Mouse (Mus musculus) forebrain, embryonic 12.5 days (tissue): ENCODE measurements at regions not wholly inside any gene's neighbourhood (a gene's known extent, or its start where the extent isn't known, plus 50 kb on each side); places are given as distances from the start of the nearest gene placed in this dataset.
A peak's percentile ranks its signal among the peaks of the same experiment; 100 is the strongest.

Source experiments
- ATAC-seq: fragments of 200-750 bp; cut with Nextera tagmentation; 2 replicates; pipeline ENCODE4 v1.8.0; 2017; ENCODE audit warnings: moderate TSS enrichment; ENCODE audit not compliant: low FRiP score
- H3K27ac ChIP-seq: fragments of 300-500 bp; sonication (generic); 2 replicates; pipeline ENCODE4 v1.5.1; 2016; ENCODE audit warnings: mild to moderate bottlenecking
- H3K27me3 ChIP-seq: fragments of 300-500 bp; sonication (generic); 2 replicates; pipeline ENCODE4 v1.6.1; 2016; ENCODE audit warnings: mild to moderate bottlenecking
- H3K36me3 ChIP-seq: fragments of 300-500 bp; sonication (generic); replicated peaks from 2 replicates; pipeline ENCODE4 v1.6.1; 2016; ENCODE audit warnings: mild to moderate bottlenecking
- H3K4me1 ChIP-seq: fragments of 300-500 bp; sonication (generic); 2 replicates; pipeline ENCODE4 v1.6.1; 2016
- H3K4me2 ChIP-seq: fragments of 300-500 bp; sonication (generic); 2 replicates; pipeline ENCODE4 v1.6.1; 2016; ENCODE audit warnings: mild to moderate bottlenecking, moderate library complexity
- H3K4me3 ChIP-seq: fragments of 300-500 bp; sonication (generic); replicated peaks from 2 replicates; pipeline ENCODE4 v1.5.1; 2016; ENCODE audit warnings: mild to moderate bottlenecking
- H3K9ac ChIP-seq: fragments of 300-500 bp; sonication (generic); 2 replicates; pipeline ENCODE4 v1.6.1; 2016; ENCODE audit warnings: mild to moderate bottlenecking
- H3K9me3 ChIP-seq: fragments of 300-500 bp; sonication (generic); 2 replicates; pipeline ENCODE4 v1.6.1; 2016
- WGBS: fragments of 180-500 bp; shearing (Covaris S2); methylation state at CpG from one replicate; pipeline ENCODE4 v1.1.7; 2016; 5-methylcytosine and 5-hydroxymethylcytosine counted together

DNA sequence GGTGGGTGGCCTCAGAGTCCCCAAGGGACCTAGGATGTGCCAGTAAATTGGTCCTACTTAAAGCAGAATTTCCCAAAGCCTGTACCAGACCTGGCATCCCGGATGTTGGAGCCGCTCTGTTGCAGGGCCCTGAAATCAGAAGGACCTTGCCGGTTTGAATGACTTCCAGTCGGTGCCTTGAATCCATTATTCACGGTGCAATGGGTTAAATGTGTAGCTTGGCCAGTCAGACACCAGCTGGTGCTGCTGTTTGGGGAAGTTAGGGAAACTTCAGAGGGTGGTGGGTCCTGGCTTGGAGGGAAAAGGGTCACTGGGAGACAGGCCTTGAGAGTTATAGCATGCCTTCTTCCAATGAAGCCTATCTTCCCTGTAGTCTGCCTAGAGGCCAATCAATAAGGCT is 135.5 kb upstream of the Tbx3 start:
- no peak for ATAC-seq
- Histone ChIP-seq H3K9ac (no peak overlapping the region), H3K36me3 (no peaks in the 10 kb centered on the region), H3K27ac (no peak overlapping the region), H3K4me3 (no peak overlapping the region), H3K27me3 (no peaks in the 10 kb centered on the region), H3K4me2 (no peak overlapping the region), H3K4me1 (peaks cover 4% of the 10 kb centered on the region; the same call in 1 of the 2 replicates), H3K9me3 (no peaks in the 10 kb centered on the region)
- WGBS = 70% methylated on average over 5 of the region's 5 CpGs

- no peak for ATAC-seq
- Histone ChIP-seq H3K27ac (no peak overlapping the region), H3K27me3 (no peaks in the 10 kb centered on the region), H3K4me1 (no peaks in the 10 kb centered on the region), H3K4me3 (no peak overlapping the region), H3K4me2 (no peak overlapping the region), H3K36me3 (no peaks in the 10 kb centered on the region), H3K9ac (no peak overlapping the region), H3K9me3 (no peaks in the 10 kb centered on the region)
- 89% methylated on average over 11 of the region's 11 CpGs for WGBS
Measured at GRCm38 (mm10) chr5:119542836-119543235, 127.6 kb upstream of the Tbx3 start.

DNA sequence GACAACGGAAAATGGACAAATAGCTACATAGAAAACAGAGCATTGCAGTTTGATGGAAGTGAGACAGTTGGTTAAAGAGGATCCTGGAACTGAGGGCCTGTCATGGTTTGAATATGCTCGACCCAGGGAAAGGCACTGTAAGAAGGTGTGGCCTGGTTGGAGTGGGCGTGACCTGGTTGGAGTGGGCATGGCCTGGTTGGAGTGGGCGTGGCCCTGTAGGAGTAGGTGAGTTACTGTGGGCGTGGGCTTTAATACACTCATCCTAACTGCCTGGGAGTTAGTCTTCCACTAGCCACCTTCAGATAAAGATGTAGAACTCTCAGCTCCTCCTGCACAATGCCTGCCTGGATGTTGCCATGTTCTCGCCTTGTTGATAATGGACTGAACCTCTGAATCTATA is 126.8 kb upstream of the Tbx3 start:
- H3K9me3 ChIP-seq = no peaks in the 10 kb centered on the region
- no peak overlapping the region for H3K27ac ChIP-seq
- ATAC-seq = no peak
- no peaks in the 10 kb centered on the region for H3K36me3 ChIP-seq
- H3K4me2 ChIP-seq = no peak overlapping the region
- H3K4me3 ChIP-seq = no peak overlapping the region
- H3K27me3 ChIP-seq = no peaks in the 10 kb centered on the region
- no peaks in the 10 kb centered on the region for H3K4me1 ChIP-seq
- 87% methylated on average over 6 of the region's 6 CpGs for WGBS
- no peak overlapping the region for H3K9ac ChIP-seq

DNA sequence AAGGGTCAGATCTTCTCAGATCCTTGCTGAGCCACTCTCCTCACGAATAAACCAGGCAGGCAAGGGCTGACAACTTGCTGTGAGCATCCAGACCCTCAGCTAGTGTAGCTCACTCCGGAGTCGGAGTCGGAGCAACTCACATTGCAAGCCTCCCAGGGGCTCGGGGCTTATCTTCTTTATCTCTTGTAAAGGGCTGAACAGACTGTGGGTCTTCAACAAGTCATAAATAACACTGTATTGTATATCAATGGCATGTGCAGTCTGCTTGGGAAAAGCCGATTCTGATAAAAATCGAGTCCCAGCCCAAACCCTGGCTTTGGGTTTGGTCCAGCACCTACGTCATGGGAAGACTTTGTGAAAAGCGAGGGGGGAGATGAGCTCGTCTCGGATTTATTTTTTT is 125.8 kb upstream of the Tbx3 start:
- ATAC-seq = no peak
- no peak overlapping the region for H3K27ac ChIP-seq
- no peaks in the 10 kb centered on the region for H3K4me1 ChIP-seq
- no peak overlapping the region for H3K4me3 ChIP-seq
- no peaks in the 10 kb centered on the region for H3K36me3 ChIP-seq
- WGBS = 86% methylated on average over 11 of the region's 11 CpGs
- no peaks in the 10 kb centered on the region for H3K9me3 ChIP-seq
- H3K4me2 ChIP-seq = no peak overlapping the region
- H3K27me3 ChIP-seq = no peaks in the 10 kb centered on the region
- no peak overlapping the region for H3K9ac ChIP-seq

DNA sequence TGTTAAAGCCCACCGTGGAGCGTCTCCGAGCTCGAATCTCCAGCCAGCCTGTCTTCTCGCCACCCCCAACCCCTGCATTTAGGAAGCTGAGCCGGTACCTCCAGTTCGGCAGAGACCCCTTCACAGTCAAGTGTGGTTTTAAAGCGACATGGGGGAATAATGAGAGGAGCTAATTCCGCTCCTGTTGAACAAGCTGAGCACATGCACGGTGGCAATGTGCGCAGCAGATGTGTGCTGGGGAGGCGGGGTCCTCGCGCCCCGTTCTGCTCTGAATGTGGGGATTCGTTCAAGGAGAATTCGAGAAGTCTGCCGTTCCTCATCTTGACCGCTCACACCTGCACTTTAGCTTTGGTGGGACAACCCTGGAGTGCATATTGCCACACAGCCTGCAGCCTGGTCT is 123.4 kb upstream of the Tbx3 start:
- no peak for ATAC-seq
- H3K4me1 ChIP-seq = peaks cover 7% of the 10 kb centered on the region
- no peak overlapping the region for H3K9ac ChIP-seq
- no peak overlapping the region for H3K4me3 ChIP-seq
- no peaks in the 10 kb centered on the region for H3K36me3 ChIP-seq
- WGBS = 83% methylated on average over 19 of the region's 19 CpGs
- no peaks in the 10 kb centered on the region for H3K27me3 ChIP-seq
- no peak overlapping the region for H3K4me2 ChIP-seq
- H3K27ac ChIP-seq = no peak overlapping the region
- H3K9me3 ChIP-seq = 0 out of 2 replicates have a peak, but pooled peaks cover 1% of the 10 kb centered on the region

- Histone ChIP-seq H3K36me3 (no peaks in the 10 kb centered on the region), H3K4me3 (no peak overlapping the region), H3K4me2 (no peak overlapping the region), H3K9ac (no peak overlapping the region), H3K4me1 (peaks cover 12% of the 10 kb centered on the region), H3K27me3 (no peaks in the 10 kb centered on the region), H3K9me3 (0 out of 2 replicates have a peak, but pooled peaks cover 4% of the 10 kb centered on the region), H3K27ac (no peak overlapping the region)
- ATAC-seq = no peak
- WGBS = 8% methylated on average over 6 of the region's 6 CpGs
Measured at GRCm38 (mm10) chr5:119550916-119551315, 119.6 kb upstream of the Tbx3 start.

GRCm38 (mm10) chr5:119553469-119553868 is 117.0 kb upstream of the Tbx3 start:
- H3K27ac ChIP-seq = no peak overlapping the region
- 0 out of 2 replicates have a peak, but pooled peaks cover 4% of the 10 kb centered on the region for H3K9me3 ChIP-seq
- H3K4me1 ChIP-seq = peaks cover 12% of the 10 kb centered on the region
- H3K36me3 ChIP-seq = no peaks in the 10 kb centered on the region
- no peak overlapping the region for H3K9ac ChIP-seq
- H3K27me3 ChIP-seq = no peaks in the 10 kb centered on the region
- 37% methylated on average over 5 of the region's 5 CpGs for WGBS
- H3K4me2 ChIP-seq = no peak overlapping the region
- no peak for ATAC-seq
- no peak overlapping the region for H3K4me3 ChIP-seq

DNA sequence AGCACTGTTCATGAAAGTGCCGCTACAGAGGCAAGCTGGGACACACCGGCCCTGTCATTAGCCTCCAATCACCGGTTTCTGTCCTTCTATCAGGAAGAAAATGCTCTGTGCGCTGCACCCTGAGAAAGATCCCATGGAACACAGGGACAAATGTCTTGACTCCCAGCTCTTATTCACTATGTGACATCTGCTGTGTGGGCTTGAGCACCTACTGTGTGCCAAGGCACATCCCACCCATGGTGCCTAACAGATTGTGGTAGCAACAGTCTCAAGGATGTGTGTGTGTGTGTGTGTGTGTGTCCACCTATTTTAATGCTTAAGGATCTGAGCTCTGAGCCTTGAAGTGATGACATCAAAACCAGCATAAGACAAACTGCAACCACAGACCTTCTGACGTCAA is 113.4 kb upstream of the Tbx3 start:
- H3K4me1 ChIP-seq = peaks cover 5% of the 10 kb centered on the region; the same call in 1 of the 2 replicates
- H3K36me3 ChIP-seq = no peaks in the 10 kb centered on the region
- H3K4me2 ChIP-seq = no peak overlapping the region
- ATAC-seq = no peak
- H3K9ac ChIP-seq = no peak overlapping the region
- H3K9me3 ChIP-seq = 0 out of 2 replicates have a peak, but pooled peaks cover 3% of the 10 kb centered on the region
- no peak overlapping the region for H3K27ac ChIP-seq
- no peaks in the 10 kb centered on the region for H3K27me3 ChIP-seq
- WGBS = 83% methylated on average over 5 of the region's 5 CpGs
- H3K4me3 ChIP-seq = no peak overlapping the region

- ATAC-seq = no peak
- Histone ChIP-seq H3K36me3 (no peaks in the 10 kb centered on the region), H3K9me3 (no peaks in the 10 kb centered on the region), H3K4me3 (no peak overlapping the region), H3K4me2 (no peak overlapping the region), H3K27me3 (peaks cover 14% of the 10 kb centered on the region), H3K9ac (no peak overlapping the region), H3K27ac (no peak overlapping the region), H3K4me1 (peaks cover 11% of the 10 kb centered on the region)
- whole genome bisulfite sequencing = 93% methylated on average over 11 of the region's 11 CpGs
Measured at GRCm38 (mm10) chr5:119559696-119560095, 110.8 kb upstream of the Tbx3 start.

GRCm38 (mm10) chr5:119560392-119560791 is 110.1 kb upstream of the Tbx3 start:
- no peak for ATAC-seq
- Histone ChIP-seq H3K4me1 (peaks cover 11% of the 10 kb centered on the region), H3K9ac (no peak overlapping the region), H3K27ac (no peak overlapping the region), H3K9me3 (no peaks in the 10 kb centered on the region), H3K4me2 (no peak overlapping the region), H3K36me3 (no peaks in the 10 kb centered on the region), H3K27me3 (peaks cover 14% of the 10 kb centered on the region), H3K4me3 (no peak overlapping the region)
- WGBS = 94% methylated on average over 5 of the region's 5 CpGs

- Histone ChIP-seq H3K4me1 (peaks cover 11% of the 10 kb centered on the region), H3K4me3 (no peak overlapping the region), H3K9ac (no peak overlapping the region), H3K9me3 (no peaks in the 10 kb centered on the region), H3K36me3 (no peaks in the 10 kb centered on the region), H3K27ac (no peak overlapping the region), H3K27me3 (peaks cover 14% of the 10 kb centered on the region), H3K4me2 (no peak overlapping the region)
- ATAC-seq = no peak
- 89% methylated on average over 7 of the region's 7 CpGs for WGBS
Measured at GRCm38 (mm10) chr5:119561531-119561930, 108.9 kb upstream of the Tbx3 start.

DNA sequence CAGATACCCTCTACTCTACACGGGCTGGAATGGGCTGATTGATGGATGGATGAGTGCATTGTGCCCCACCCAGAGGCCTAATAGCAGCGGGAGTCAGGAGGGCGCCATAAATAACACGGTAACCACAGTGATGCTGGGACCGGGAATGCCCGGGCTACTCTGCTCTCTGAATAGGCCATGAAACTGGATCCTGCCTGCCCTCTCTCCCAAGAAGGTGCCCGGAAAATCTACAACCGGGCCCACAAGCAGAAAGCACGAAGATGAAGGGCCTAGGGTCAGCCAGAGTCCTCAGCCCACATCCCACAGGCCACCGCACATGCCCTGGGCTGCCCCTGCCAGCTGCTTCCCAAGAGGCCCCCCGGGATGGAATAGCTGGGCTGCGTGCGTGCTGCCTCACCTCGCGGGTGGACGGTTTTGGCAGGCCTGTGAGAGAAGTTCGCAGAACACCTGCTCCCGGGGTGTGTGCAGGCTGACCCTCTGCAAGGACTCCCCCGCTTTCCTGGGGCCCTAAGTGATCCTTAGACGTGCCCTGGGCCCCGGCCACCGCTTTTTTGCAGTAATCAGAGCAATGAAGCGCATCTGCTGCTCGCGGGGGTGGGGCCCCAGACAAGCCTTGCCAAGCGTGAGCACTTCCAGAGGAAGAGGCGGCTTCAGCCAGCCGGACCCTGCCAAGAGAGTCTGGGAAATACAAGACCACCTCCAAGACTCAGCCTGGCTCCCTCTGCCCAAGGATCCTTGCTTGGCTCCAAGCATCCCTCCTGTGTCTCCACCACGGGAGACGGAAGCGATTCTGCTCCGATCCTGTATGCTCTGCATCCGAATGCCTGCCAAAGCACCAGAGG is 106.7 kb upstream of the Tbx3 start:
- Histone ChIP-seq H3K36me3 (no peaks in the 10 kb centered on the region), H3K4me2 (peak overlapping the region; percentile 25), H3K9ac (no peak overlapping the region), H3K27me3 (peaks cover 14% of the 10 kb centered on the region), H3K27ac (no peak overlapping the region), H3K4me3 (no peak overlapping the region), H3K9me3 (no peaks in the 10 kb centered on the region), H3K4me1 (peaks cover 11% of the 10 kb centered on the region)
- ATAC-seq = no peak
- 25% methylated on average over 33 of the region's 33 CpGs for WGBS

DNA sequence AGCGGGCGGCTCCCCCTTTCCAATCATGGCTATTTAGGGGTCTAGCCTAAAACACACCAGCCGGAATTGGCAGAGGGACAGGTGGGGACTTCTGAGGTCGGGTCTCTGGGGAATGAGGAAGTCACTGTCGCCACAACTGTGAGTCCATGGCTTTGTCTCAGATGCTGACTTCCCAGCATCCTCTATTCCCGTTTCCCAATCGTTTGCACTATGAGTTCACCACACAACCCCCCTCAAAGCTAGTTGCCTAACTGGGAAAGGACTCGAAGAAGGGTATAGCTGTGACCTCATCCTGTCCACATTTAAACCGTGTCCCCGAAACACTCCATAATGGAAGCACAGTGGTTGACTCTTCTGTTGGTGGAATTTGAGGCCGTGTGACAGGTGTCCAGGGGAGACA is 102.8 kb upstream of the Tbx3 start:
- Histone ChIP-seq H3K4me2 (no peak overlapping the region), H3K4me1 (peaks cover 11% of the 10 kb centered on the region), H3K9me3 (peaks cover 3% of the 10 kb centered on the region; the same call in 1 of the 2 replicates), H3K9ac (no peak overlapping the region), H3K4me3 (no peak overlapping the region), H3K27me3 (peaks cover 14% of the 10 kb centered on the region), H3K36me3 (no peaks in the 10 kb centered on the region), H3K27ac (no peak overlapping the region)
- ATAC-seq = no peak
- WGBS = 89% methylated on average over 11 of the region's 11 CpGs
